Mouse (Mus musculus): ENCODE data around the gene Csnk1g1.

Csnk1g1 gene

DNA sequence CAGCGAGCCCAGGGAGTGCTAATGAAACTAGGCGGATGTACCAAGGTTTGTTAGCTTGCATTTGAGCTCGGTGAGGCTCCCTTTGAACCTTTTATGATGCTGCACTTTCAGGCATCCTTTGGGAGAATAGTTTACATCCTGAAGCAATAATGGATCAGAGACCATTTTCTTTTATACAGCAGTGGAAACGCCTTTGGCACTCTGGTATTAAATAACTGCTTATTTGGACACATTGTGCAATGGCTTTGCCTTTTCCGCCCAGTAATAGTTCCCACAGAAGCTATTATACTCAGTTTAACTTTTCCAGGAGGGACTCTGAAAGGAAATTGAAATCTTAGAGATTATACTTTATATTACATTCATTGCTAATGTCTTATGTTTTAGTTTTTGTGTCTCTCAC, 90.2 kb downstream of the Csnk1g1 start:
- no peak for DNase-seq (ENCODE audit: low read depth)

DNA sequence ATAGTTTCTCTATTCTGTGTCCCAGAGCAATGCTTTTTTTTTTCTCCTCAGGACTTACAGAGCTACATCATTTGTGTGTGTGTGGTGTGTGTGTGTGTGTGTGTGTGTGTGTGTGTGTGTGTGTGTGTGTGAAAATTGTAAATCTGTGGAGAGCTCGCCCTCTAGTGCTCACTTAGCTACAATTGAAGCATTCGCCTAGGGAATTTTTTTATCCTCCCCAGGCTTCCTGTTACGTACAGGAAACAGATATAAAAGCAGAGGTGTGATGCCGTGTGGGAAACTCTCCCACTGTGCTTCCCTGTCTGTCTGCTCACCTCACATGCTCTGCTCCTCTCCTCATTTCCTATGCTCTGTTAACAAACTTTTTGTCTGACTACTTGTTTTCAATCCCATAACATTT, 95.7 kb downstream of the Csnk1g1 start:
- peak; percentile 47 for DNase-seq (ENCODE audit: low read depth)

DNA sequence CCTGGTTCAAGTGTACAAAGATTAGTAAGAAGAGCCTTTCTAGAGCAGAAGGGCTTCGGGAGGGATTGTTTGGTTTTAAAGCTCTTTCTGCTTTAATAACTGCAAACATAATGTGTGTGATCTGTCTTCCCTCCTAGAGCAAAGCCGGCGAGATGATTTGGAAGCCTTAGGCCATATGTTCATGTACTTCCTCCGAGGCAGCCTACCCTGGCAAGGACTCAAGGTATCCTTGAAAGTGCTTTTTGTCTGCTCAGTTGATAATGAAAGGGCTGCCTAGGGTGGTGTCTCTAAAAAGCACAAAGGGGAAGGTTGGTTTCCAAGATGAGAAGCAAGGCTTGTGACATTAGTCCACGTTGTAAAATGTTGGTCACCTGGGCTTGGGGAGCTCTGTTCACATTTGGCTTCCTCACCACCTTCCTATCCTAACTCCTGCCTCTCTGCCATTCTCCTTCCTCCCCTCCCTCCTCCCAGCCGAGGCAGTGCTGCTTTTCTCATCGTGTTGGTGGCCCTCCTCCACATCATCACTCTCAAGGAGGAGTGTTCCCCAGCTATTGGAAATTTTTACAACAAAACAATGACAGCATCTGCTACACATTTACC, 99.0 kb downstream of the Csnk1g1 start:
- DNase-seq (ENCODE audit: low read depth), result no peak

DNA sequence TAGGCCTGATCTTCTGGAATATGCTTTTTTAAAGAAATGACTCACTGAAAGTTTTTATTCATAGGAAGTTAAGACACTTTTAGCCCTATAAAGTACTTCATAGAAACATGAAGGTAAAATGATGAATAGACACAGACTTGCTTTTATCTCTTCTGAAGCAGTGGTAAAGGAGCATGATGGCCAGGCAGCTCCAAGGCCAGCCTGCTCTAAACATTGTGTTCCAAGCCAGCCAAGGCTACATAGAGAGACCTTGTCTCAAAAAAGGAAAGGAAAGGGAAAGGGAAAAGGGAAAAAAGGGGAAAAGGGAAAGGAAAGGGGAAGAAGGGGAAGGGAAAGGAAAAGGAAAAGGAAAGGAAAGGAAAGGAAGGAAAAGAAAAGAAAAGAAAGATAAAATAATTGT, 111.9 kb downstream of the Csnk1g1 start:
- DNase-seq (ENCODE audit: low read depth), result no peak

DNA sequence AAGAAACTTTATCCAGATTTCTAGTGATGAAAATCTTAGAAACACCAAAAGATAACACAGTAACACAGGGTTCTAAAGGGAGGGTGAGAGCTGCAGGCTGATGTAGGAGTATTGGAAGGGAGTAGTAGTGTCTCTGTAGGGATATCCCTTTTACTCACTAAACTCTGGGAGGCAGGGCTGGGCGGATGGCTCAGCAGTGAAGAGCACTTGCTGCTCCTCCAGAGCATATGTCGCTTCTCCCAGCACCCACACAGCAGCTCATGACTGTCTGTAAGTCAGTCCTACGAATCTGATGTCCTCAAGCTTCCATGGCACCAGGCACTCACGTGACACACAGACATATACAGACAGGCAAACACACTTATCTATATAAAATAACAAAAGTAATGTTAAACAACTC, 129.4 kb downstream of the Csnk1g1 start:
- DNase-seq (ENCODE audit: low read depth), result no peak

DNA sequence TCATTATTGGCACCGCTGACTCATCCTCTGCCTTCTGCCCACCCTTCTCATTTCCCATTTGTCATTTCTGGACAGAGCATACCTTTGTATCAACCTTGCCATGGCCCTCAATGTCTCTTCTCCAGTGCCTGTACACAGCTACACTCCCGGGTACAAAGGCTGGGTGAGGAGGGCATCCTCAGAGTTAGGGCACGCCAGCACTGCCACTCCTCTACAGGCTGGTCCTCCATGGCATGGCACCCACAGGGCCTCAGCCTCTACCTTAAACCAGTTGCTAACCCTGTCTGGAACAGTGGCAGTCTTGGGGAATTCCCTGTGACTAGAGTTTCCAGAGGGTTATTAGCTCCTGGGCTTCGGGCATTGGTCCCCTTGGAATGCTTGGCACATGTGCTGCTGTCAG, 129.9 kb downstream of the Csnk1g1 start:
- DNase-seq (ENCODE audit: low read depth), result no peak

DNA sequence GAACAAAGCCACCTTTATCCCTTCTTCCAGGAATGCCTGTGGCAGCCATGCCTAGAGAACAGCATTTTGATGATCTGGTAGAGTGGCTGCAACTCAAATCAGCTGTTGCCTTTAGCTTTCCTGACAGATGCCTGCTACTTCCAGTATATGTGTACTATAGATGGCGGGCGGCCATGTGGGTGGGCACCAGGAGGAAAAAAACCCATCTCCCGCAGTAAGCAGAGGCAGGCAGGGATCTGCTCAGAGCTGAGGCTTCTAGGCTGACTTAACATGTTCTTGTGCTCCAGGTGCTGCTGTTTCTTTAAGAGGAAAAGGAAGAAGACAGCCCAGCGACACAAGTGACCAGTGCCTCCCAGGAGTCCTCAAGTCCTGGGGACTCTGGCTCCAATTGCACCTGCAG, 130.6 kb downstream of the Csnk1g1 start:
- DNase-seq (ENCODE audit: low read depth), result no peak

DNA sequence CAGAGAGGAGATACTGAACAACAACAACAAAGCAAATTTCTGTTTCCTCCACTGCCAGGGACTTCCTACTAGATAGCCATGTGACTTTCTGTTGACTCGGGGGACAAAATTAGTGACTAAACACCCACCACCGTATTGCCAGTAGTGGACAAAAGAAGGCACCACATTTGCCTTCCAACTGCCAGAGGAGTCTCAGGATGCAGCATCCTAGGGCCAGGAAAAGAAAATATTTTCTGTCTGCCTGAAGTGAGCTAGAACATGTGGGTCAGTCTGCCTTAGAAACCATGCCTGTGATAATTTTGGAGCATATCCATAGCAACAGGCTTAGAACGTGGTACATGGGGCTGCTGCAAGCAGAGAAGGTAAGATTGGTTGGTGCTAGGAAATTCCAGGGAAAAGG, 132.1 kb downstream of the Csnk1g1 start:
- no peak for DNase-seq (ENCODE audit: low read depth)

DNA sequence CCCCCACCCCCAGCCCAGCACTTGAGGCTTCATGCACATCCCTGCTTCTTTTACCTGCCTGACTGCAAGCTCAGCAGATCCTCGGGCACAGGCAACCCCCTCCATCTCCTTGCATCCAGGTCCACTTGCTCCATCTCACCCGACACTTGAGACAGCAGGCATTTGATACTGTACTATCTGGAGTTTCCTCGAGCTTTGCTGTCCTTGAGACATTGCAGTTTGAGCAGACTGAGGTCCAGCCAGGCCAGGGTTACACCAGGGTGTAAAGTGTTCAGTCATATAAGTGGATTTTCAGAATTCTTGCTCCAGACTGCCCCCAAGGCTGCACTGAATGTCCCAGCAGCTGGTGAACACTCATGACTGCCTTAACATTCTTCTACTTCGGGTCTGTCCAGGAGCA, 133.6 kb downstream of the Csnk1g1 start:
- DNase-seq (ENCODE audit: low read depth), result no peak

DNA sequence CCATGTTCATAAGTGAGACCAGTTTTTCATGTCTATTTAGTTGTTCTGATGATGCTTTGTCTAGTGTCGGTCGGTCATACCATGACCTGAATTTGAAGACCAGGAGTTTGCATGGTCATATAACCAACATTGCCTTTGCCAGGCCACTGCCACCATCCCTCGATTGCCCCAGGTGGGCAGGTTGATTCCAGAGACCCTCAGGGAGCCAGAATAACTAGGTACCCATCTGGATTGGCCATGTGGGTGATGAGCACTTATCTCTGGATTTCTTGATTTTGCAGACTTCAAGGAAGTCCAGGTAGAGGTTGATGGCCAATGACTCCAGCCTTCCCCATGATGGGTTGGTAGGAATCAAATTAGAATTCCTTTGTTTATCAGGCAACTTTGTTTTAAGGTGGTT, 134.5 kb downstream of the Csnk1g1 start:
- DNase-seq (ENCODE audit: low read depth), result no peak

DNA sequence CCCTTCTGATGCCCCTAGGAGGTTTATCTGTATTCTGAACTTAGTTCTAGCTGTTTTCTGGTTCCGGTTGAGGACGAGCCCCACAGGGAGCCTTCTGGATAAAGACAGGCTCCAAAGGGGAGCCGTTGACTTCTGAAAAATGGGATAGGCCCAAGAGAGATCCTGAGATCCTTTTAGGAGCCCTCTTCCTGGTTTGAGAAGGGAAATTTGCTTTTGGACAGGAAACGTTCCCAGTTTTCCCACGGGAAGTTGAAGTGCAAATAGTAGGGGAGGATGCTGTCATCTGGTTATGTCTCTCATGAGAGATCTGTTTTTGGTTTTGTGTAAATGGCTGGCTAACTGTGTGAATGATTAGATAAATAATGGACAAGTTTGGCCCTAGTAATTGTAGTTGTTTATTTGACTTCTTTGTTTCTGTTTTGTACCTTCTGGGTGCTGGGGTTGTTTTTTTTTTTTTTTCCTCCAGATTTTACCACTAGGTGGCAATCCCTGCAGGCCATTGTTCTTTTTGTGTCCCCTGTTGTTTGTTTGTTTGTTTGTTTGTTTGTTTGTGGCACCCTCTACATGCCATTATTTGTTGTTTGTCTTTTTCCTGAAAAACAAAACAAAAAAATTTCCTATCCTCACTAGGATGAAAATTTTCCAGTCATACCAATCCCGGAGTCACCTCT, 141.3 kb downstream of the Csnk1g1 start:
- no peak for DNase-seq (ENCODE audit: low read depth)

DNA sequence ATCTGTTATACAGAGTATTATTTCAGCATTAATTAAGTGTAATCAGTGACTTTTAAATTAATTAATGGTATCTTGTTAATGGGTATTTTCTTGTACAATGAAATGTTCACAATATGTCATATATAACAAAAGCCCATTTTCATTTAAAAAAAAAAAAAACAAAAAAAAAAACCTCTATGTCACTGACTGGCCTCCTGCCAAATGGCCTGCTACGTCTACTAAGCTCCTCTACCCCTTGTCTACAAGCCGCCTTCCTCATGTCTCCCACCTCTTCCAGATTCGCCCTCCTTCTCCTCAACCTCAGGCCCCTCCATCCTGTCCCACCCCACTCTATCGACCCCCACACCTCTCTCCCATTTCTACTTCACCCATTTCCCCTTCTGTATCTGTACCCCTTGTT, 142.8 kb downstream of the Csnk1g1 start:
- no peak for DNase-seq (ENCODE audit: low read depth)

DNA sequence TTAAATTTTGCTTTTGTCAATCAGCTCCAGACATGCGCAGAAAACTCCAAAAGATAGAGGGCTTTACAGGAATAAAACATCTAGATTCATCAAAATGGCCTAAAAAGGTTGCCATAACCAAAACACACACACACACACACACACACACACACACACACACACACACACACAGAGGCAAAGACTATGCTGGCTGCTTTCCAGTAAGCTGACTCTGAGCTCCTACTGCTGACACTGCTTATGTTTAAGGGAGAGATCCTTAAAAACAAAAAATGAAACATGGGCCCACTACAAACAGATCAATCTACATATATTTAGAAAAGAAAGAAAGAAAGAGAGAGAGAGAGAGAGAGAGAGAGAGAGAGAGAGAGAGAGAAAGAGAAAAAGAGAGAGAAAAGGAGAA, 144.0 kb downstream of the Csnk1g1 start:
- DNase-seq (ENCODE audit: low read depth), result no peak

DNA sequence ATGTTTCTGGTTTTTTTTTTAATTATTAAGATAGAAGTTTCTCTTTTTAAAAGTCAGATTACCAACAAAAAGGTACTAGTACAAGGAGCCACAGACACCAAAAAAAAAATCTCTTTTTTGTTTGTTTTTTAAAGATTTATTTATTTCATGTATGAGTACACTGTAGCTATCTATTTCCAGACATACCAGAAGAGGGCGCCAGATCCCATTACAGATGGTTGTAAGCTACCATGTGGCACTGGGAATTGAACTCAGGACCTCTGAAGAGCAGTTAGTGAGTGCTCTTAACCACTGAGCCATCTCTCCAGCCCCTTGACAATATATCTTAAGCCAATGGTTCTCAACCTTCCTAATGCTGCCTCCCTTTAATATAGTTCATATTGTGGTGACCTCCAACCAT, 144.9 kb downstream of the Csnk1g1 start:
- no peak for DNase-seq (ENCODE audit: low read depth)

DNA sequence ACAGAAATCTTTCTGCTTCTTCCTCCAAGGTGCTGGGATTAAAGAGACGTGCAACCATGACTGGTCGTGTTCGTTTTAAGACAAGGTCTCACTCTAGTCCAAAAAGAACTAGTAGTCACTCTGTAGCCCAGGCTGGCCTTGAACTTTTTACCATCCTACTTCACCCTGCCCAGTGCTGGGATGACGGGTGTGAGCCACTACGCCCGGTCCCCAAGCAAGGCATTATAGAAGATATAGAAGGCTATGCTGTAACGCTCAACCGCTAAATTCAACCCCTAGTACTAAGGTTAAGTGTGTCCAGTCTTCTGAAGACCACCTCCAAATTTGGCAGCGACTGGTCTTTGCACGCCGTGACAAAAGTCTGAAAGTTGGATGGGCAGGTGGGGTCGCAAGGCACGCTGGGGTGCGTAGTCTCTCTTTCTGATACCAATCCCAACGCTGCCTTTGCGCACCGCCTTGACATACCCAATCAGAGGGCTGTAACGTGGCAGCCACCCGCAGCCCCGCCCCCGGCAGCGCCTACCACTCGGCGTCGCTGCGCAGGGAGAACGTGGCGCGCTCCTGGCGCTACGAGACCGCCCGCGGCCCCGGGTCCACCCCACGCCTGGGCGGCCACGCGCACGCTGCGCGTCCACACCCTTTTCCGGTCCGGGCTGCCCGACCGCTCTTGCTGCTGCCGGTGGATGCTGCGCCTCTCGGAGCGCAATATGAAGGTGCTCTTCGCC, 151.0 kb downstream of the Csnk1g1 start, which contains the start of gene Ppib:
TSS of gene Ppib (plus strand) at position 640 of the 725 bp plus-strand sequence.
- peak; percentile 94 for DNase-seq (ENCODE audit: low read depth)

DNA sequence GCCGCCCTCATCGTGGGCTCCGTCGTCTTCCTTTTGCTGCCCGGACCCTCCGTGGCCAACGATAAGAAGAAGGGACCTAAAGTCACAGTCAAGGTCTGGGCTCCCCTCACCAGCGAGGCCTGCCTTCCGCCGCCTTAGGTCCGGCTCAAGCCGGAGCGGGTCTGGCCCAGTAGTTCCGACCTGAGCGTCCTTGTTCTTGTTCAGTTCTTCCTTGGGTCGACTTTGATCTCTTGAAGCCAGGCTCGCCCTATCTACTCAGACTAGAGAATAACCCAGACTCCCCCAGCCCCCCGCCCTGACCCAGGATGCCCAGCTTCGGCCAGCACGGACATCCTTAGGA, 151.6 kb downstream of the Csnk1g1 start:
- no peak for DNase-seq (ENCODE audit: low read depth)

DNA sequence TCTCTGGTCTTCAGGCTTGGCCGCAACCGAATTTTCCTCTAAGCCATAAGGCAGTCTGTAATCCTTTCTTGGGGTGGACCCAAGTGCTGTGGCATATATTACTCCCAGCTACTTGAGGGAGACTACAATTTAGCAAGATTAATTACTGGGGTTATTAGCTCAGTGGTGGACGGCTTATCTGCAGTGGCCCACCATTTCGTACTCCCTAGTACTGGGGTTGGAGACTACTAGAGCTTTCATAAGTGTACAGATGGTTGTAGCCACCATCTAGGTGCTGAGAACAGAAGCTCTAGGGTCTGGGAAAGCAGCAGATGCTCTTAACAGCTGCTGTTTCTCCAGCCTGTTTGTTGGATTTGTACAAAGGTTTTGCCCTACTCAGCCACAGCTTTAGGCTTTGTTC, 152.3 kb downstream of the Csnk1g1 start:
- DNase-seq (ENCODE audit: low read depth), result no peak

DNA sequence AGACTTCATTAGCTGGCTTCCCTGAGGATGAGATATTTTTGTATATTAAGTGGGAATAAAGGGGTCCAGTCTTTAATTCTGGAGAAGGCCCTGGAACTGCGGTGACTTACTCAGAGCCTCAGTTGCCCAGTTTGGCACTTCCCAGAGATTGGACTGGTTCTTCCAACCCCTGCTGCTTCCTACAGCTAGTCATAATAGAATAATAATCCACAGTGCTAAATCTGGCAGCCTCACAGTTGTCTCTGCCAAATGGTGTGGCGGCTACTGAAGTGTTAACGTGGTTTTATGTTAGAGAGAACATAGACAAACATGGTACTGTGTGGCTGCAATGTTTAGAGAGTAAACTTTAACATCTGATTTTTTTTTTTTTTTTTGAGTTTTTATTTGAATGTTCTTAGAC, 152.9 kb downstream of the Csnk1g1 start:
- DNase-seq (ENCODE audit: low read depth), result no peak

DNA sequence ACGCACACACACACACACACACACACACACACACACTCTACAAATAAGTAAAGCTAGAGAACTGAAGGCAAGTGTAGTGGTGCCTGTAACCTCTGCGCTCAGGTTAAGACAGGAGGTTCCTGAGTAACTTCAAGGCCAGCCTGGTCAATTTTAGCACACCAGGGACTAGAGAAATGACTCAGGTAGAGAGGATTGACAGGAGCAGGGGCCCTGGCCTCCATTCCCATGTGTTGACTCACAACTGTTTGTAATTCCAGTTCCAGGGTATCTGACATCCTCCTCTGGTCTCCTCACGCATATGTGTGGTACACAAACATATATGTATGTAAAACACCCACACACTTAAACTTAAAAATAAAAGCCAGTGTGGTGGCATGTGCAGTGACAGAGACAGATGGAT, 154.7 kb downstream of the Csnk1g1 start:
- no peak for DNase-seq (ENCODE audit: low read depth)

DNA sequence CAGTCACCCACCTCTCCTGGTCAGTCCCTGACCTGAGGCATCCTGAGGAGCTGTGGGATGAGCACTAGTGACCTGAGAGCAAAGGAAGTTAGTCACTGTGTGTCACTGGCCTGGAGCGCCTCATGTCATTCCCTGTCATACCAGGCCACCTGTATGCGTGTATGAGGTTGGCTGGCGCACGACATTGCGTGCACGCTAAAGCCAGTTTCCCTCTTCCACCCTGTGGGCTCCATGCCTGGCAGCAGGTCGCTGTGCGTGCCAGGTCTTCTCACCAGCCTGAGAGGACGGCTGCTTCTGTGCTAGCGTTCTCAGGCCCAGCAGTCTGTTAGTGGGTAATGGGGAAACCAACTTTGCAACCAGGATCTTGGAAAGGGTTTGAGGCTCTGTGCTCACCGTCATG, 155.6 kb downstream of the Csnk1g1 start:
- no peak for DNase-seq (ENCODE audit: low read depth)

DNA sequence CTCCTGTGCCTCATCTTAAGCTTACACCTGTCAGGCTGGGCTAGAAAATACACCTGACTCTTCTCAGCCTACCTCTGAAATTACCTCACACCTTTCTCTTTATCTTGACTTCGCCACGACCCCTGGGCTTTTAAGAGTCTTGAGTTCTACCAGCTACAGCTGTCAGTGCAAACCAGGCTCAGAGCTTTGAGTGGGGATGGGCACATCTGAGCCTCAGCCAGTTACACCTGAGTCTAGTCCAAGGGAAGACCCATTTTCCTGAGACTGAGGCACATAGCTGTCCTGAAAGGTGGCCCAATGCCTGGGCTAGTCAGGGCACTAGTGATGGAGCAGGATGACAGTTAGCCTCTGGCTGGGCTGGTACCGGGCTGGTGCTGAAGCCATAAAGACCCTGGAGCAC, 158.1 kb downstream of the Csnk1g1 start:
- no peak for DNase-seq (ENCODE audit: low read depth)

DNA sequence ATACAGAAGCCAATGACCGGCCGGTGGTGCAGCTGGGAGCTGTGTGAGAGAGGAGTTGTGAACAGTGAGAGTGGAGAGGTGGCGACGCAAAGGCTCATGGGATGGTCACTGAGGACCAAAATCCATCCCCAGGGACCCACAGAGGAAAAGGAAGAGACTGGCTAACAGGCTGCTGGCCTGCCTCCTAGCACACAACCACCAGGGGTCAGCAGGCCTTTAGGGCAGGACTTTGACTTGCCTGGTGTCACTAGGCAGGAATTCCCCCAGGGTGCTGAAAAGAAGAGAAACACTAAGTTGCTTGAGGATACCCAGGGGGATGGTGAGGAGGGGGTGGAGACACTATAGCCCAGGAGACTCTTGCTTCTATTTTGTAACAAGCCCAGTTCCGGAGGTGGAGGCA, 158.8 kb downstream of the Csnk1g1 start:
- DNase-seq (ENCODE audit: low read depth), result no peak

DNA sequence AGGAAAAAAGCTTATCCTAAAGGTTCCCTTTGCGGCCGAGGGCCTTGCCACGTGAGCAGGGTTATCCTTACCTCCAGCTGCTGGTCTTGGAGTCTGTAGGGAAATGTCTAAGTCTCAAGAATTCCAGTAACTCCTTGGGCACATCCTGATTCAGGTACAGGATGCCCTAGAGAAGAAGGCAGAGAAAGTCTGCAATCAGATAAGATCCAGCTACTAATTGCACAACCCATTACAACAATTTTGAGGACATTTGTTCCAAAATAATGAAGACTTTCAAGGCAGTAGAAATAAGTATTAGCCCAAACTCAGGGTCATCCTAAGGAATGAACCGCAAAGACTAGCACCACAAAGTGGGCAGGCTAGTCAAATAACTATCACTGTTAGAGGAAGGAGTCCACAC, 159.3 kb downstream of the Csnk1g1 start:
- DNase-seq (ENCODE audit: low read depth), result no peak

DNA sequence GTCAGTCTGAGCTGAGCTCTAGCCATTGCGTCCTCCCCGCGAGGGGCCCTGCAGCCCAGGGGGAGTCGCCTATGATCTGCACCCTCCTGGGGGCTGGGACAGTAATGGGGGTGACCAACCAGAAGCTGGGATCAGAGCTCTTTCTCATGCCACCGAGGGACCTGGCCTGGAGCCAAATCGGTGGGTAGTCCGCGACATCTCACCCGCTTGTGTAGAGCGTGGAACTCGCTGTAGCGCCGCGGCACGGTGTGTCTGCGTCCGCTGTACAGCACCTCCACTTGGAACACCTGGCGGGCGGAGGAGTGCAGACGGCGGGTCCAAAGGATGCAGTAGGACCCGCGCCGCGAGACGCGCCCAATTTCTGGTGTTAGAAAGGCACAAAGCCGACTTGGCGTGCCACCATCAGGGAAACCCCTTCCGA, 160.3 kb downstream of the Csnk1g1 start:
- DNase-seq (ENCODE audit: low read depth), result no peak
